Mouse (Mus musculus): ENCODE data around the gene S1pr4.

S1pr4 gene

GRCm38 (mm10) chr10:81519227-81519977, 19.5 kb upstream of the S1pr4 start:
- no peak for DNase-seq (ENCODE audit: low read depth, low spot score)

- peak; percentile 79 for DNase-seq (ENCODE audit: low read depth, low spot score)
Observed at GRCm38 (mm10) chr10:81518546-81518945, 18.6 kb upstream of the S1pr4 start.

GRCm38 (mm10) chr10:81517227-81517626, 17.3 kb upstream of the S1pr4 start:
- DNase-seq (ENCODE audit: low read depth, low spot score) = no peak

- DNase-seq (ENCODE audit: low read depth, low spot score) = peak; percentile 45
Observed at GRCm38 (mm10) chr10:81513798-81514197, 13.9 kb upstream of the S1pr4 start.

GRCm38 (mm10) chr10:81510246-81510810, 10.4 kb upstream of the S1pr4 start:
- peak; percentile 57 for DNase-seq (ENCODE audit: low read depth, low spot score)

- DNase-seq (ENCODE audit: low read depth, low spot score) = peak; percentile 93
Observed at GRCm38 (mm10) chr10:81507691-81508489, 8.0 kb upstream of the S1pr4 start.

GRCm38 (mm10) chr10:81507095-81507494, 7.2 kb upstream of the S1pr4 start:
- peak; percentile 90 for DNase-seq (ENCODE audit: low read depth, low spot score)

GRCm38 (mm10) chr10:81505016-81505664, 5.2 kb upstream of the S1pr4 start:
- DNase-seq (ENCODE audit: low read depth, low spot score) = peak; percentile 94

GRCm38 (mm10) chr10:81502658-81503057, 2.7 kb upstream of the S1pr4 start:
- peak; percentile 77 for DNase-seq (ENCODE audit: low read depth, low spot score)

- no peak for DNase-seq (ENCODE audit: low read depth, low spot score)
Observed at GRCm38 (mm10) chr10:81501863-81502262, 1.9 kb upstream of the S1pr4 start.

GRCm38 (mm10) chr10:81499250-81499901, 556 bp downstream of the S1pr4 start:
- DNase-seq (ENCODE audit: low read depth, low spot score) = no peak

- DNase-seq (ENCODE audit: low read depth, low spot score) = no peak
Observed at GRCm38 (mm10) chr10:81498316-81499249, 1.3 kb downstream of the S1pr4 start.

GRCm38 (mm10) chr10:81497401-81498270, 2.3 kb downstream of the S1pr4 start:
- DNase-seq (ENCODE audit: low read depth, low spot score) = no peak

GRCm38 (mm10) chr10:81496969-81497368, 3.0 kb downstream of the S1pr4 start:
- DNase-seq (ENCODE audit: low read depth, low spot score) = no peak

- peak; percentile 99 for DNase-seq (ENCODE audit: low read depth, low spot score)
Observed at GRCm38 (mm10) chr10:81496264-81496901, 3.5 kb downstream of the S1pr4 start, which contains the start of gene Ncln. TSS of gene Ncln (minus strand) at chr10:81496392.

- no peak for DNase-seq (ENCODE audit: low read depth, low spot score)
Observed at GRCm38 (mm10) chr10:81495616-81496263, 4.2 kb downstream of the S1pr4 start.

- DNase-seq (ENCODE audit: low read depth, low spot score) = no peak
Observed at GRCm38 (mm10) chr10:81495151-81495550, 4.8 kb downstream of the S1pr4 start.

Measured in R1 (cell line).